Mouse (Mus musculus): ENCODE data around the gene Rangap1. TPM values are rescaled to one million over a fixed set of nuclear protein-coding genes. Genes with fewer than 3 reads are reported as not detected.

Rangap1 gene
- total RNA-seq (2021), result 10 to 100 TPM; 24.8 to 27.8 TPM
- long read RNA-seq, experiment 1, transcript Rangap1-201 (16 exons, 3,033 nt), result major isoform, 29 of 38 reads
- long read RNA-seq, experiment 1, partial matches to known transcripts, result 7 of 38 reads
- long read RNA-seq, experiment 1, other reads (novel, unspliced or antisense), result 2 of 38 reads
- long read RNA-seq, experiment 2, transcript Rangap1-201 (16 exons, 3,033 nt), result major isoform, 35 of 51 reads
- long read RNA-seq, experiment 2, partial matches to known transcripts, result 4 of 51 reads
- long read RNA-seq, experiment 2, other reads (novel, unspliced or antisense), result 9 of 51 reads

GRCm38 (mm10) chr15:81744992-81745600 lies at the start of gene Rangap1, which contains the start of gene Zc3h7b:
Gene Rangap1 (minus strand): TSS chr15:81745530.
Gene Zc3h7b (plus strand): TSS chr15:81745057.
- intact Hi-C loops (cut with DNase I; ENCODE audit: low total_unique reads), result no loop called here
- DNase-seq, result peak; percentile 82

- no peak for DNase-seq
- intact Hi-C loops (cut with DNase I; ENCODE audit: low total_unique reads), result no loop called here
Observed at GRCm38 (mm10) chr15:81792444-81792843, 47.1 kb upstream of the Rangap1 start.

GRCm38 (mm10) chr15:81787525-81787924 lies 42.2 kb upstream of the Rangap1 start:
- DNase-seq, result no peak
- intact Hi-C loops (cut with DNase I; ENCODE audit: low total_unique reads), result no loop called here

- DNase-seq, result no peak
- intact Hi-C loops (cut with DNase I; ENCODE audit: low total_unique reads), result no loop called here
Observed at GRCm38 (mm10) chr15:81785701-81786100, 40.4 kb upstream of the Rangap1 start.

- intact Hi-C loops (cut with DNase I; ENCODE audit: low total_unique reads), result no loop called here
- DNase-seq, result no peak
Observed at GRCm38 (mm10) chr15:81784762-81785161, 39.4 kb upstream of the Rangap1 start.

GRCm38 (mm10) chr15:81781816-81782215 lies 36.5 kb upstream of the Rangap1 start:
- intact Hi-C loops (cut with DNase I; ENCODE audit: low total_unique reads), result no loop called here
- DNase-seq, result no peak

GRCm38 (mm10) chr15:81776631-81777422 lies 31.5 kb upstream of the Rangap1 start:
- no peak for DNase-seq
- intact Hi-C loops (cut with DNase I; ENCODE audit: low total_unique reads), result no loop called here

- intact Hi-C loops (cut with DNase I; ENCODE audit: low total_unique reads), result no loop called here
- DNase-seq, result peak; percentile 32
Observed at GRCm38 (mm10) chr15:81774505-81775171, 29.3 kb upstream of the Rangap1 start.

GRCm38 (mm10) chr15:81772431-81773120 lies 27.2 kb upstream of the Rangap1 start:
- no peak for DNase-seq
- intact Hi-C loops (cut with DNase I; ENCODE audit: low total_unique reads), result no loop called here

GRCm38 (mm10) chr15:81769037-81769436 lies 23.7 kb upstream of the Rangap1 start:
- intact Hi-C loops (cut with DNase I; ENCODE audit: low total_unique reads), result no loop called here
- DNase-seq, result no peak

GRCm38 (mm10) chr15:81766439-81766838 lies 21.1 kb upstream of the Rangap1 start:
- no peak for DNase-seq
- intact Hi-C loops (cut with DNase I; ENCODE audit: low total_unique reads), result no loop called here

- intact Hi-C loops (cut with DNase I; ENCODE audit: low total_unique reads), result no loop called here
Observed at GRCm38 (mm10) chr15:81765651-81766050, 20.3 kb upstream of the Rangap1 start.

GRCm38 (mm10) chr15:81764573-81764972 lies 19.2 kb upstream of the Rangap1 start:
- no peak for DNase-seq
- intact Hi-C loops (cut with DNase I; ENCODE audit: low total_unique reads), result no loop called here

More at GRCm38 (mm10) chr15:81765651-81766050, 20.3 kb upstream of the Rangap1 start:
- no peak for DNase-seq

GRCm38 (mm10) chr15:81761959-81762358 lies 16.6 kb upstream of the Rangap1 start:
- intact Hi-C loops (cut with DNase I; ENCODE audit: low total_unique reads), result no loop called here
- DNase-seq, result no peak

GRCm38 (mm10) chr15:81761381-81761780 lies 16.1 kb upstream of the Rangap1 start:
- DNase-seq, result no peak
- intact Hi-C loops (cut with DNase I; ENCODE audit: low total_unique reads), result no loop called here

GRCm38 (mm10) chr15:81760361-81761079 lies 15.2 kb upstream of the Rangap1 start:
- no peak for DNase-seq
- intact Hi-C loops (cut with DNase I; ENCODE audit: low total_unique reads), result no loop called here

GRCm38 (mm10) chr15:81759542-81759941 lies 14.2 kb upstream of the Rangap1 start:
- DNase-seq, result no peak
- intact Hi-C loops (cut with DNase I; ENCODE audit: low total_unique reads), result no loop called here

GRCm38 (mm10) chr15:81758701-81759100 lies 13.4 kb upstream of the Rangap1 start:
- DNase-seq, result no peak
- intact Hi-C loops (cut with DNase I; ENCODE audit: low total_unique reads), result no loop called here

- intact Hi-C loops (cut with DNase I; ENCODE audit: low total_unique reads), result no loop called here
- no peak for DNase-seq
Observed at GRCm38 (mm10) chr15:81753669-81754068, 8.3 kb upstream of the Rangap1 start.
